8 mouse cellular contexts compared by ENCODE assay signal in genomic region chr7:30373501-30373962, GRCm38 (mm10). TPM values are rescaled to one million over a fixed set of nuclear protein-coding genes. Genes with fewer than 3 reads are reported as not detected.
DNase-seq lines count a peak whose midpoint lies in the region; ATAC-seq and TF ChIP-seq lines count a peak whose summit lies in the region.

No protein-coding gene starts in this region.

- no peak for TF ChIP-seq EP300 in liver, embryonic 14.5 days (IDR thresholded peaks at IDR 0.05; ENCODE audit: low read depth)
- no peak for TF ChIP-seq EP300 in stomach, postnatal 0 days (optimal IDR thresholded peaks at IDR 0.05)

- peak; percentile 94 for TF ChIP-seq CTCF in liver, embryonic 14.5 days (IDR thresholded peaks at IDR 0.05; ENCODE audit: low read depth)
- TF ChIP-seq CTCF in stomach, postnatal 0 days (IDR thresholded peaks at IDR 0.05; ENCODE audit: low read depth), result peak; percentile 99

- DNase-seq in CD8-positive naive resting alpha-beta T cell, adult 2 months (ENCODE audit: low read depth in 2 of 2, low spot score in 2 of 2), result peak; percentile 88
- DNase-seq in c-Kit-positive CD71-negative TER-119-negative erythroid progenitor cells, embryonic 14.5 days (ENCODE audit: low read depth), result peak; percentile 91
- DNase-seq in forebrain, embryonic 10.5 days (ENCODE audit: extremely low spot score, low spot score), result peak; percentile 93
- peak; percentile 93 to 96 for DNase-seq in kidney, postnatal 25 days
- DNase-seq in liver, embryonic 14.5 days (ENCODE audit: low read depth in 3 of 3, low spot score in 3 of 3), result peak; percentile 78 to 82 (median 79)
- peak; percentile 92 for DNase-seq in neural tube, embryonic 11.5 days (ENCODE audit: low spot score)
- peak; percentile 90 for DNase-seq in stomach, postnatal 0 days (ENCODE audit: low spot score)

- H3K27ac ChIP-seq in forebrain, embryonic 10.5 days, result peak overlapping the region; percentile 84
- H3K27ac ChIP-seq in heart, embryonic 15.5 days, result no peak overlapping the region
- no peak overlapping the region for H3K27ac ChIP-seq in liver, embryonic 14.5 days
- H3K27ac ChIP-seq in neural tube, embryonic 11.5 days (ENCODE audit: low read depth, low read length), result no peak overlapping the region
- H3K27ac ChIP-seq in stomach, postnatal 0 days (replicated peaks), result no peak overlapping the region

- H3K4me1 ChIP-seq in forebrain, embryonic 10.5 days, result peaks cover 8% of the 10 kb centered on the region; the same call in 1 of the 2 replicates
- H3K4me1 ChIP-seq in heart, embryonic 15.5 days (replicated peaks), result 0 out of 2 replicates have a peak, but pooled peaks cover 3% of the 10 kb centered on the region
- no peaks in the 10 kb centered on the region for H3K4me1 ChIP-seq in liver, embryonic 14.5 days (replicated peaks; ENCODE audit: control insufficient read depth in 2 of 2, insufficient read depth in 2 of 2, low read length in 1 of 2)
- H3K4me1 ChIP-seq in neural tube, embryonic 11.5 days (ENCODE audit: control insufficient read depth, insufficient read depth, low read length), result no peaks in the 10 kb centered on the region
- H3K4me1 ChIP-seq in stomach, postnatal 0 days (replicated peaks; ENCODE audit: control insufficient read depth, insufficient read depth), result no peaks in the 10 kb centered on the region

- H3K36me3 ChIP-seq in forebrain, embryonic 10.5 days (replicated peaks), result no peaks in the 10 kb centered on the region
- H3K36me3 ChIP-seq in heart, embryonic 15.5 days, result no peaks in the 10 kb centered on the region
- no peaks in the 10 kb centered on the region for H3K36me3 ChIP-seq in liver, embryonic 14.5 days (replicated peaks; ENCODE audit: control insufficient read depth, insufficient read depth, low read depth)
- H3K36me3 ChIP-seq in neural tube, embryonic 11.5 days (ENCODE audit: control insufficient read depth, insufficient read depth, low read length), result no peaks in the 10 kb centered on the region
- H3K36me3 ChIP-seq in stomach, postnatal 0 days (ENCODE audit: control insufficient read depth, insufficient read depth, low read length), result no peaks in the 10 kb centered on the region

- no peaks in the 10 kb centered on the region for H3K27me3 ChIP-seq in forebrain, embryonic 10.5 days (ENCODE audit: poor library complexity, severe bottlenecking)
- H3K27me3 ChIP-seq in heart, embryonic 15.5 days, result no peaks in the 10 kb centered on the region; the same call in 1 of the 2 replicates
- H3K27me3 ChIP-seq in liver, embryonic 14.5 days (ENCODE audit: control insufficient read depth, insufficient read depth, low read length), result no peaks in the 10 kb centered on the region
- H3K27me3 ChIP-seq in neural tube, embryonic 11.5 days (ENCODE audit: control insufficient read depth, insufficient read depth, low read length), result no peaks in the 10 kb centered on the region
- H3K27me3 ChIP-seq in stomach, postnatal 0 days (ENCODE audit: control insufficient read depth, insufficient read depth, low read length), result no peaks in the 10 kb centered on the region

- peak overlapping the region; percentile 80 for H3K4me2 ChIP-seq in heart, embryonic 15.5 days
- H3K4me2 ChIP-seq in liver, embryonic 14.5 days (ENCODE audit: low read depth), result peak overlapping the region; percentile 72
- peak overlapping the region; percentile 55 for H3K4me2 ChIP-seq in neural tube, embryonic 11.5 days (ENCODE audit: low read depth)
- H3K4me2 ChIP-seq in stomach, postnatal 0 days (replicated peaks; ENCODE audit: low read depth), result peak overlapping the region; percentile 67

- H3K9me3 ChIP-seq in forebrain, embryonic 10.5 days, result no peaks in the 10 kb centered on the region
- no peaks in the 10 kb centered on the region for H3K9me3 ChIP-seq in heart, embryonic 15.5 days (replicated peaks)
- no peaks in the 10 kb centered on the region for H3K9me3 ChIP-seq in liver, embryonic 14.5 days (ENCODE audit: control insufficient read depth, low read length)
- H3K9me3 ChIP-seq in neural tube, embryonic 11.5 days (ENCODE audit: control insufficient read depth, low read length), result no peaks in the 10 kb centered on the region
- H3K9me3 ChIP-seq in stomach, postnatal 0 days (ENCODE audit: control insufficient read depth, low read length), result no peaks in the 10 kb centered on the region

- H3K4me3 ChIP-seq in forebrain, embryonic 10.5 days, result peak overlapping the region; percentile 56
- H3K4me3 ChIP-seq in heart, embryonic 15.5 days, result peak overlapping the region; percentile 56
- H3K4me3 ChIP-seq in liver, embryonic 14.5 days (ENCODE audit: insufficient read depth in 1 of 2, low read depth in 2 of 2, low read length in 2 of 2), result peak overlapping the region; percentile 51 to 53
- H3K4me3 ChIP-seq in neural tube, embryonic 11.5 days (ENCODE audit: low read depth, low read length), result peak overlapping the region; percentile 32
- peak overlapping the region; percentile 48 for H3K4me3 ChIP-seq in stomach, postnatal 0 days (ENCODE audit: low read depth, low read length)

- H3K9ac ChIP-seq in heart, embryonic 15.5 days, result peak overlapping the region; percentile 48; the same call in 1 of the 2 replicates
- no peak overlapping the region; the same call in 1 of the 2 replicates for H3K9ac ChIP-seq in liver, embryonic 14.5 days (replicated peaks)
- H3K9ac ChIP-seq in neural tube, embryonic 11.5 days (ENCODE audit: low read length), result peak overlapping the region; percentile 57
- H3K9ac ChIP-seq in stomach, postnatal 0 days (ENCODE audit: low read length), result peak overlapping the region; percentile 28; the same call in 1 of the 2 replicates

- 1% methylated on average over 21 of the region's 21 CpGs for WGBS in forebrain, embryonic 10.5 days
- under 1% methylated on average over 21 of the region's 21 CpGs for WGBS in heart, embryonic 15.5 days
- WGBS in liver, embryonic 14.5 days (ENCODE audit: insufficient replicate concordance), result 1% methylated on average over 21 of the region's 21 CpGs
- WGBS in neural tube, embryonic 11.5 days, result under 1% methylated on average over 21 of the region's 21 CpGs
- under 1% methylated on average over 21 of the region's 21 CpGs for WGBS in stomach, postnatal 0 days

- peak; percentile 98 for ATAC-seq in heart, embryonic 15.5 days (replicated peaks; ENCODE audit: insufficient number of reproducible peaks, insufficient read depth, low FRiP score, low read depth)
- peak; percentile 98 for ATAC-seq in liver, embryonic 14.5 days (ENCODE audit: insufficient read depth)
- ATAC-seq in neural tube, embryonic 11.5 days (ENCODE audit: insufficient read depth, low FRiP score, low TSS enrichment), result peak; percentile 97
- peak; percentile 98 for ATAC-seq in stomach, postnatal 0 days (ENCODE audit: low FRiP score, low TSS enrichment)

RNA-seq across cellular contexts. Expression of gene Lrfn3, which starts 11.0 kb away (rescaled TPM):
- 5.3 and 5.6 TPM in 2 replicates for polyA plus RNA-seq in forebrain, embryonic 10.5 days (2016; fragmentation: Nextera tagmentation; extraction: Ambion mirVana)
- polyA plus RNA-seq in heart, embryonic 15.5 days (2015; fragmentation: Nextera tagmentation; extraction: Ambion mirVana), result 1.4 and 2.1 TPM in 2 replicates
- 1.4 and 1.7 TPM in 2 replicates for polyA plus RNA-seq in liver, embryonic 14.5 days (2012; rRNA removed)
- polyA plus RNA-seq in liver, embryonic 14.5 days (2014; fragmentation: Nextera tagmentation; extraction: Ambion mirVana), result 0.79 and 1.2 TPM in 2 replicates
- 6.3 TPM in 2 replicates for polyA plus RNA-seq in neural tube, embryonic 11.5 days (2014; fragmentation: Nextera tagmentation; extraction: Ambion mirVana)
- polyA plus RNA-seq in stomach, postnatal 0 days (2015; fragmentation: Nextera tagmentation; extraction: Ambion mirVana), result 2.9 and 3.3 TPM in 2 replicates

RNA-seq across cellular contexts. Expression of gene Tyrobp, which starts 40.0 kb away (rescaled TPM):
- polyA plus RNA-seq in forebrain, embryonic 10.5 days (2016; fragmentation: Nextera tagmentation; extraction: Ambion mirVana), result 10.4 and 12.1 TPM in 2 replicates
- polyA plus RNA-seq in heart, embryonic 15.5 days (2015; fragmentation: Nextera tagmentation; extraction: Ambion mirVana), result 27.1 and 46.0 TPM in 2 replicates
- 78.3 and 95.0 TPM in 2 replicates for polyA plus RNA-seq in liver, embryonic 14.5 days (2012; rRNA removed)
- 105 and 113 TPM in 2 replicates for polyA plus RNA-seq in liver, embryonic 14.5 days (2014; fragmentation: Nextera tagmentation; extraction: Ambion mirVana)
- 17.8 and 17.9 TPM in 2 replicates for polyA plus RNA-seq in neural tube, embryonic 11.5 days (2014; fragmentation: Nextera tagmentation; extraction: Ambion mirVana)
- 66.6 and 71.0 TPM in 2 replicates for polyA plus RNA-seq in stomach, postnatal 0 days (2015; fragmentation: Nextera tagmentation; extraction: Ambion mirVana)

RNA-seq across cellular contexts. Expression of gene Hcst, which starts 46.1 kb away (rescaled TPM):
- 0.38 TPM in 1 of 2 replicates, not detected in the other for polyA plus RNA-seq in forebrain, embryonic 10.5 days (2016; fragmentation: Nextera tagmentation; extraction: Ambion mirVana)
- polyA plus RNA-seq in heart, embryonic 15.5 days (2015; fragmentation: Nextera tagmentation; extraction: Ambion mirVana), result 0.98 and 2.7 TPM in 2 replicates
- 3.3 and 4.7 TPM in 2 replicates for polyA plus RNA-seq in liver, embryonic 14.5 days (2012; rRNA removed)
- 4.5 and 4.9 TPM in 2 replicates for polyA plus RNA-seq in liver, embryonic 14.5 days (2014; fragmentation: Nextera tagmentation; extraction: Ambion mirVana)
- not detected in 2 replicates for polyA plus RNA-seq in neural tube, embryonic 11.5 days (2014; fragmentation: Nextera tagmentation; extraction: Ambion mirVana)
- polyA plus RNA-seq in stomach, postnatal 0 days (2015; fragmentation: Nextera tagmentation; extraction: Ambion mirVana), result 3.2 and 3.7 TPM in 2 replicates

RNA-seq across cellular contexts. Expression of gene Nfkbid, which starts 48.0 kb away (rescaled TPM):
- polyA plus RNA-seq in forebrain, embryonic 10.5 days (2016; fragmentation: Nextera tagmentation; extraction: Ambion mirVana), result 1.3 and 1.5 TPM in 2 replicates
- polyA plus RNA-seq in heart, embryonic 15.5 days (2015; fragmentation: Nextera tagmentation; extraction: Ambion mirVana), result 0.76 and 1.5 TPM in 2 replicates
- polyA plus RNA-seq in liver, embryonic 14.5 days (2012; rRNA removed), result 0.92 and 1.2 TPM in 2 replicates
- polyA plus RNA-seq in liver, embryonic 14.5 days (2014; fragmentation: Nextera tagmentation; extraction: Ambion mirVana), result 0.69 and 1.1 TPM in 2 replicates
- 0.84 and 0.99 TPM in 2 replicates for polyA plus RNA-seq in neural tube, embryonic 11.5 days (2014; fragmentation: Nextera tagmentation; extraction: Ambion mirVana)
- polyA plus RNA-seq in stomach, postnatal 0 days (2015; fragmentation: Nextera tagmentation; extraction: Ambion mirVana), result 1.1 TPM in 2 replicates

RNA-seq across cellular contexts. Expression of gene Sdhaf1, which starts 49.8 kb away (rescaled TPM):
- 17.3 and 19.5 TPM in 2 replicates for polyA plus RNA-seq in forebrain, embryonic 10.5 days (2016; fragmentation: Nextera tagmentation; extraction: Ambion mirVana)
- 14.4 and 17.5 TPM in 2 replicates for polyA plus RNA-seq in heart, embryonic 15.5 days (2015; fragmentation: Nextera tagmentation; extraction: Ambion mirVana)
- 3.8 and 5.1 TPM in 2 replicates for polyA plus RNA-seq in liver, embryonic 14.5 days (2012; rRNA removed)
- 6.7 and 7.0 TPM in 2 replicates for polyA plus RNA-seq in liver, embryonic 14.5 days (2014; fragmentation: Nextera tagmentation; extraction: Ambion mirVana)
- 23.1 and 26.5 TPM in 2 replicates for polyA plus RNA-seq in neural tube, embryonic 11.5 days (2014; fragmentation: Nextera tagmentation; extraction: Ambion mirVana)
- 19.1 and 20.2 TPM in 2 replicates for polyA plus RNA-seq in stomach, postnatal 0 days (2015; fragmentation: Nextera tagmentation; extraction: Ambion mirVana)
